Mouse (Mus musculus): ENCODE data around the gene Arhgef10l. TPM values are rescaled to one million over a fixed set of nuclear protein-coding genes. Genes with fewer than 3 reads are reported as not detected.

Gene Arhgef10l
- polyA plus RNA-seq, 1 experiment, result not detected

- peaks cover 46% of the 10 kb centered on the region for H3K4me1 ChIP-seq (ENCODE audit: control insufficient read depth, insufficient read depth, low read length)
- TF ChIP-seq POLR2A (IDR thresholded peaks at IDR 0.05; ENCODE audit: insufficient read depth, low read depth, low read length) (no peak), CTCF (IDR thresholded peaks at IDR 0.05; ENCODE audit: insufficient read depth, low read depth, low read length) (no peak)
- no peak overlapping the region for H3K27ac ChIP-seq (ENCODE audit: insufficient read depth, low read depth, low read length)
- 64% methylated on average over 13 of the region's 13 CpGs for WGBS
- H3K4me3 ChIP-seq (ENCODE audit: insufficient read depth, low read depth, low read length), result no peak overlapping the region
These were observed 195.9 kb downstream of the Arhgef10l start for GRCm38 (mm10) chr4:140469760-140470452.

- Histone ChIP-seq H3K4me3 (ENCODE audit: insufficient read depth, low read depth, low read length) (no peak overlapping the region), H3K27ac (ENCODE audit: insufficient read depth, low read depth, low read length) (no peak overlapping the region), H3K4me1 (ENCODE audit: control insufficient read depth, insufficient read depth, low read length) (peaks cover 39% of the 10 kb centered on the region)
- no peak for TF ChIP-seq POLR2A (IDR thresholded peaks at IDR 0.05; ENCODE audit: insufficient read depth, low read depth, low read length)
- WGBS, result 63% methylated on average over 17 of the region's 17 CpGs
These were observed 198.5 kb downstream of the Arhgef10l start for GRCm38 (mm10) chr4:140467254-140467791.

Other genes starting within 250 kb of the Arhgef10l start
- gene Rcc2, start 34.5 kb upstream of the Arhgef10l start, polyA plus RNA-seq (2012; ENCODE audit: insufficient read depth, insufficient read length, low replicate concordance, missing spikeins), result not detected in 2 replicates
- gene Padi6, start 76.6 kb upstream of the Arhgef10l start, polyA plus RNA-seq (2012; ENCODE audit: insufficient read depth, insufficient read length, low replicate concordance, missing spikeins), result not detected in 2 replicates
- gene Padi4, start 108.2 kb upstream of the Arhgef10l start, polyA plus RNA-seq (2012; ENCODE audit: insufficient read depth, insufficient read length, low replicate concordance, missing spikeins), result not detected in 2 replicates
- gene Padi3, start 144.6 kb upstream of the Arhgef10l start, polyA plus RNA-seq (2012; ENCODE audit: insufficient read depth, insufficient read length, low replicate concordance, missing spikeins), result not detected in 2 replicates
- gene Padi1, start 179.8 kb upstream of the Arhgef10l start, polyA plus RNA-seq (2012; ENCODE audit: insufficient read depth, insufficient read length, low replicate concordance, missing spikeins), result not detected in 2 replicates
- not detected in 2 replicates for gene Padi2, start 240.3 kb upstream of the Arhgef10l start, polyA plus RNA-seq (2012; ENCODE audit: insufficient read depth, insufficient read length, low replicate concordance, missing spikeins)